Mouse (Mus musculus) adrenal gland, postnatal 10 days (tissue): Measurements from ENCODE around the gene Sass6. TPM values are rescaled to one million over a fixed set of nuclear protein-coding genes. Genes with fewer than 3 reads are reported as not detected.

Experiments used
- DNase-seq: peaks from one replicate; pipeline ENCODE4 v3.0.0; 2021; ENCODE audit warnings: mixed read lengths
- long read RNA-seq, 2 experiments: library from polyadenylated mRNA; stranded (forward); transcript quantifications; one replicate each; pipeline ENCODE4 v2.0.0; 2021
- total RNA-seq, 2 experiments: library from RNA; stranded (reverse); gene quantifications; 2 replicates each; pipeline ENCODE4 v1.2.3; 2021

Sass6 gene
- total RNA-seq: 1 to 10 TPM; 4.5 to 6.6 TPM
- long read RNA-seq, experiment 1, partial matches to known transcripts: 0 of 3 reads
- long read RNA-seq, experiment 1, other reads (novel, unspliced or antisense): 0 of 3 reads
- long read RNA-seq, experiment 2: 0 reads

DNA sequence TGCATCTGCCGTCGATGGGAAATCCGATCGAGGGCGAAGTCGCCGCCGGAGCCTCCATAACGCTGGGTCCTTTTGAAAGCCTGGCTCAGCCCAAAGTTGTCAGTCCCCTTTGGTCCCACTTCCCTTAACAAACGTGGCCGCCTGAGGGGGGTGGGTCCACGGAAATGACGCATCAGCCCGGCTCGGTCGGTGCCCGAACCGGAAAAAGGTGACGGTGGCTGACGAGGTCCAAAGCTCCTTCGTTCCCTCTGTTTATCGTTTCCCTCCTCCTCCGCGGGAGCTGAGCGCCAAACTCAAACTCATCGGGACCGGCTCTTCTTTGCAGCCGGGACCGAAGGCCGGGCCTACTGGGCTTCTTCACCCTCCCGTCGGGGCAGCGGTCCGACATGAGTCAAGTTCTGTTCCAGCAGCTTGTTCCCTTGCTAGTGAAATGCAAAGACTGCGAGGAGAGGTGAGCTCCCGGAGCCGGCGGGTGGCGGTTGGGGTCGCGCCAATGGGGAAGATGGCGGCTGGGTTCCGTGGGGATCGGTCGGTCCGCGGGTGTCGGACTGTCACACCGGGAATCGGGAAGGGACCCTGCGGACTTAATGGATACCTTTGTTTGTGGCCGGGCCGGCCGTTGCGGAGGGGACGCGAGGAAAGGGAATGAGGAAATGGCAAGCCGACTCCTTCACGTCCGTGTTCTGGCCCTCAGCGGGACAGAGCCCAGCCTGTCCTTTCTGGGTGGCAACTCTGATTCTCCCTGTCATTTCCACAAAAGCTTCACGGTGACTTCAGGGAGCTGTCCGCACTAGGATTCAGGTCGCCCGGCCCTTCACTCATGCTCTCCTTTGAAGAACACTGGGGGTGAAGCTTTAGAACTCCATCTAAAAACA lies at the start of gene Sass6:
TSS of gene Sass6 (plus strand) at position 255 of the 875 bp plus-strand sequence.
- DNase-seq: peak; percentile 99

DNA sequence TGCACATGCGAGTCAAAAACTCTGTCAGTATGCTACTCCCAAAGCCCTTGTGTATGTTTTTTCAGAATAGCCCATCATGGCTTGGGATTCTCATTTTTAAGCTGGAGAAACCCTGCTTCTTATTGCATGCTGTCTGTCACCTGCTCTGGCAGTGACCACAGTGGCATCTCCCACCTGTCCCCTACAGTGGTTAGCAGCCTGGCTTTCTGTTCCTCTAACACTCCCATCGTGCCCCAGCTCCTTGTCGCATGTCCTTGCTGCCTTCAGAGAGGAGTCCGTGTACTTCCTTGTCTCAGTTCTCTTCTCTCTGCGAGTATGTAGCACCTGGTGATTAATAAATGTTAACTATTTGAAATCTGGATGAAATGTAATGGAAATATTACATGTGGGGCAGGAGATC lies 47.4 kb upstream of the Sass6 start:
- no peak for DNase-seq

DNA sequence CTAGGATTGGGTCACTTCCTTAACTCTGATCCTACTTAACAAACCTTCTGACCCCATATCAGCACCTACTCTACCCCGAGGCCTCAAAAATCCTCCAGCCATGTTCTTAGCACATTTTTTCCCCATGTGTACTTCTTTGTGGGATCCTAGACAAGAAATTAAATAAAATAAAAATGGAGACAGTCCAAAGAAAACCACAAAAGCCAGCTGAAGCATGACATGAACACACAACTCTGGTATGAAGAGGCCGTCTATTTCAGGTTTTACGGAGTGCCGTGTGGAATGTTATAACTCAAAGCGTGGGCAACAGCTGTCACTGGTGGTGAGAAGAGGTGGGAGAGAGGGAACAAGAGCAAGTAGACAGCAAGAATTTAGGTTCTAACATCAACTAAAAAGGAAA lies 43.4 kb upstream of the Sass6 start:
- no peak for DNase-seq

DNA sequence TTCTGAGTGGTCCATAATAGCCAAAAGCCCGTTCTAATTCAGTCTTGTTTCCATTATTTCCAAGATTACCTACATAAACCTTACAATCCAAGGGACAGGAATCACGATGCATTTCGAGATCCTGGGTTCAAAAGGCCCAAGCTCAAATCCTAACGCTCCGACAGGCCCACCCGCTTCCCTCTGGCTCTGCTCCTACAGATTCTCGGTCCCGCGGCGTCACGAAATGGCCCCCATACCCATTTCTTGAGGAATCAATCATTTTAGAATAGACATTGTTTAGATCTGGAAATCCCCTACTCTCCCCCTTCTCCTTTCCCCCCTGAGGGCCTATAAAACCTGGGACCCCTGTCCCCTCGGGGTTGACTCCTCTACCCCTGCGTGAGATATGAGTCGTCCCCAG lies 33.5 kb upstream of the Sass6 start:
- peak; percentile 26 for DNase-seq

DNA sequence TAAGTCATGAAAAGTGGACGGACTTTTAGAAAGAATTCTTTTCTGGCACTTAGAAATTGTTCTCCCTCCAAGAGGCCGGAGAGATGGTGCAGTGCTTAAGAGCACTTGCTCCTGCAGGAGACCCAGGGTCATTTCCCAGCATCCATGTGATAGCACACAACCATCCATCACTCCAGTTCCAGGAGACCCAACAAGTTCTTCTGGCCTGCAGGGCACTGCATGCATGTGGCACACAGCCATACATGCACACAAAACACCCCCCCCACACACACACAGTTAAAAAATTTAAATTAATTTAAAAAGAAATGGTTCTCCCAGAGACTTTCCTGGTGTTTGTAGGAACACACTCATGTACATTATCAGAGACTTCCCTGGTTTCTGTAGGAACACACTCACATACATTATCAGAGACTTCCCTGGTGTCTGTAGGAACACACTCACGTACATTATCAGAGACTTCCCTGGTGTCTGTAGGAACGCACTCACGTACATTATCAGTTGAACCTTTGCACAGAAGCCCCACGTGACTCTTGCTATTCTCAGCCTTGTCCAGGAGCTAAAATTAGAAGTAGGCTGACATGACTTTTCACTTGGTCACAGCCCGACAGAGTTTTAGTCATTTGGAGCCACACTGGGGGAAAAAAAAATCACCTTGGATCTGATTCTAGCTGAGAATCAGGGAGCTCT lies 32.2 kb upstream of the Sass6 start, which contains the start of gene Lrrc39:
TSS of gene Lrrc39 (plus strand) at position 566 of the 687 bp plus-strand sequence.
- peak; percentile 42 for DNase-seq

DNA sequence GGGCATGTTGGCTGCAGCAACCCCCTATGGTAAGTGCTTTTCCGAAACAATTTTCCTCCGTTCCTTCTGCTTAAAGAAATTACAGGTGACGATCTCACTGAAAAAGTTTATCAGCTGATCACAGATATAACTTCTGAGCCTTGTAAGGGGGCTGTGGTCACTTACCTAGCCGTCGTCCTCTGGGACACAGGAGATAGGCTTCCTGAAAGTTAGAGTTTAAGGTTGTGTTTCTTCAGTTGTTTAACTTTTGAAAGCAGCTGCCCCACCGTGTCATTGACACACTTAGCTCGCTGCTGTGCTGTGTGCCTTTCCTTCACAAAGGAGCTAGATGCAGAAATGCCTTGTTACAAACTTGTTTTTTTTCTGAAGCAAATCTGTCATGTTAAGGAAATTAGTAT lies 31.7 kb upstream of the Sass6 start:
- no peak for DNase-seq

DNA sequence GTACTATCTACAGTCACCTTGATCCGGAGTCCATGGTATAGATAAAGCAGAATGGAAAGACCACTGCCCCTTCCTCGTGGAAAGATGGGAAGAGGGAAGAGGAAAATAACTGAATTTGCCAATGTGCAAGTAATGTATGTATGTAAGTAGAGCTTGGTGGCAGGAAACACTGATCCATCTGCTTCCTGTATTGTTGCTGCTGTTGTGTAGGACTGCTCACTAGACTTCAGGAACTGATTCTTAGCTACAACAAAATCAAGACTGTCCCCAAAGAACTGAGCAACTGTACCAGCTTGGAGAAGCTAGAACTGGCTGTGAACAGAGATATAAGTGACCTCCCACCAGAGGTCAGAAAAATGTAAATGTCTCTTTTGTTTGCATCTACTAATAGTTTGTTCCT lies 24.2 kb upstream of the Sass6 start:
- no peak for DNase-seq

DNA sequence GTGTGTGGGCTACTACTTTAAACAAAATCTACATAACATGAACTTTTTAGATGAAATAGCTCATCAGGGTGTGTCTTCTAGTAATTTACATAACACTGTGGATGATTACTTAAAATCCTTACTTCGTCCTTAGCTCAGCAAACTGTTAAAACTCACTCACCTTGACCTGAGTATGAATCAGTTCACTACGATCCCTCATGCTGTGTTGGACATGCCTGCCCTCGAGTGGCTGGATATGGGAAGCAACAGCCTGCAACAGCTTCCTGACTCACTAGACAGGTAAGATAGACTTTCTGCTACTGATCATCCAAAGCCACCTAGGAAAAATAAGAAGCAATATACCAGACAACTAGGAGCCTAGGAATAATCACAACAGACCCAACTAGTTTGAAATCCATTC lies 17.5 kb upstream of the Sass6 start:
- DNase-seq: peak; percentile 25

DNA sequence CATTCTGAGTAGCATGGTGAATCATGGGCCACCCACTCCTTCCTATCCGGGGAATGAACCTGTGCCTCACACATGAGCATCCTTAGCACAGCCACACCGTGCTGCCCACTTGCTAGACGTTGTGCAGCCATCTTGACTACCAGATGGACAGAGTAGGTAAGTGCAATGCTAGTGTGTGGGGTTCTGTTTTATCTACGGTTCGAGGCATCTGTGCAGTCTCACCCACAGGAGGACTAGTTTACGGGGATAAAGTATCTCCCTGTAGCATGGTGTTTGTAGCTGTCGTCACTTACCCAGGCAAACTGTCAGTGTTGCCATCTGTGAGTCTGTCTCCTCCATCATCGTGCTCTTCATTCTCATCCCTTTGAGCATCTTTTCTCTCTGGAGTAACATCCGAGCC lies 12.6 kb upstream of the Sass6 start:
- no peak for DNase-seq

DNA sequence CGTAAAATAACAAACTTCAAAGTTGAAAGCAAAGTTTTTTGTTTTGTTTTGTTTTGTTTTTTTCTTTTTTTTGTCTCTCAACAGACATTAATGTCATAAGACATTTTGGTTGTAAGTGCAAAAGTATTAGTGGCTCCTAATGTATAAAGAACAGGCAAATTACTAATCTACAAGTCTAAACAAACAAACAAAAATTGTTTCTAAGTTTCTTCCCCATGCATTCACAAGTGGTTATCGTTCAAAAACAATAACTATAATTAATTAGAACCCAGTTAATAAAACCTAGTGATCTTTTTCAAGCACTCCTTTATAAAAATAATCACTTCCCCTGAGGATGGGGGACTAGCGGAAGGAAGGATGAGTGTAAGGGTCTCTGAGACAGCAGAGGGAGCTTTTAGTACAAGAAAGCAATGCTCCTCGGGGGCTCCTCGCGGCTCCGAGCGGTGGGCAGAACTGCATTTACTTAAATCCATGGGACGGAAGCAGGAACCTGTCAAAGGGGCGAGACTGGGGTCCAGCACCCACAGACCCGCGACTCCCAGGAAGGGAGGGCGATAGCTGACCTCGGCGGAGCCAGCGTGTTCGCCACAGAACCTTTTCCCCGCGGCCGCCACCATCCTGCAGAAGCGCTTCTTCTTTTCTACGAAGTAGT lies 580 bp upstream of the Sass6 start:
- DNase-seq: no peak

DNA sequence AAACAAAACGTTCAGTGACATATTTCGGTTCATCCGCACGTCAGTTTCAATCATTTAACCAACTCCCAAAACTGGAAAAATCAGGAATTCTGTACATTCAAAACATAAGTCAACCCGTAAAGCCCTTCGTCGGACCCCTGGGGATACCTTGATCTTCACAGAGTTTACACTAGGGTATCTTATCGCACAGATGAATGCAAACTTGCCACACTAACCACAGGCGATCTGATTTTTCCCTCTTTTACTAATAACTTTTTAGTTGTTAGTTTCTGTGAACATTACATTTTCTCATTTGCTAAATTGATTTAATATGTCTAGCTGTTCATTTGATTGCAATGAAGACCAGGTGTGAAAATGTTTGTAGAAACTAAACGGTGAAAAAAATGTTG lies 815 bp downstream of the Sass6 start:
- no peak for DNase-seq

DNA sequence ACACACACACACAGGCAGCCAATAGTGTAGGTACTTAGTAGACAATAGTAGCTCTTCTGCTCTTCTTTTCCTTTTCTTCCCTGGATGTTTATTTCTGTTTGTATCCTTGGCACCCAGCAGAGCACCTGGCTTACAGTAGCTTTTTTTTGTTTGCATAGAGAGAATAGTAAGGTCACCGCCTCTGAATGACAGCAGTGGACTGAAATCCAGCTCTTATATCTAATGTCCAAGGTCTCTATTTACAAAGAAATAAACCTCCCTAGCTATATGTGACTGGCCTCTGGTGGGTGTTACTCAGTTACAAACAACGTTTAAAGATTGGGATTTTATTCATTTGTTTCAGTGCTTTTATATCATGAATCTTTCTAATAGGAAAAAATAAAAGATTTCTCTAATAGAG lies 4.9 kb downstream of the Sass6 start:
- no peak for DNase-seq

DNA sequence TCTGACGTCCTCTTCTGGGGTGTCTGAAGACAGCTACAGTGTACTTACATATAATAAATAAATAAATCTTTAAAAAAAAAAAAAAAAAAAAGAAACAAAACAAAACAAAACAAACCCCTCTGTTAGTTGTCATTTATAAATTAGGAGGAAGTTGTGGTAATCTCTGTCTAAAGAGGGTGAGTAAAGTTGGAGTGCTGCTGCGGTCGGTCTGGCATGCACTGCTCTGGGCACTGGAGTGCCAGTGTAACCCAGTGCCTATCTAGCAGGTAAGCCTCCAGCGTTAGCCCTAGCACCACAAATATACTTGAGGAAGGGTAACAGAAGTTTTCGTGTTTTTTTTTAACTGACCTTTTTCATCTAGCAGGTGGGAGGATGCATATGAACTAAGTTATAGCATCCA lies 6.2 kb downstream of the Sass6 start:
- no peak for DNase-seq

DNA sequence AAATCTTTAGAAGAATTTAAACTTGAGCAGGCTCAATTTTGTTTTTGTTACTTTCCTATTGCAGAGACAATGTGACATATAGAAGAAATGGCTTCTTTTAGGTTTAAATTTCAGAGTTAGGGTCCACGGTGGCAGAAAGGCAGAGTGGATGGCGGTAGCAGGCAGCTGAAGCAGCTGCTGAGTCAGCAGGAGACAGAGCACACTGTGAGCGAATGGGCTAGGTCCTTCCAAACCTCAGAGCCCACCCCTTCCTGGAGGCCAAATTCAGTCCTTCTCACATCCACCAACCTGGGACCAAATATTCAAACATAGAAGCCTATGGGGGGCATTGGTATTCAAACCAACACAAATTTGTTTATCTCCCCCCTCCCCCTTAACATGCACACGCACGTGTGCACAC lies 7.0 kb downstream of the Sass6 start:
- DNase-seq: no peak

DNA sequence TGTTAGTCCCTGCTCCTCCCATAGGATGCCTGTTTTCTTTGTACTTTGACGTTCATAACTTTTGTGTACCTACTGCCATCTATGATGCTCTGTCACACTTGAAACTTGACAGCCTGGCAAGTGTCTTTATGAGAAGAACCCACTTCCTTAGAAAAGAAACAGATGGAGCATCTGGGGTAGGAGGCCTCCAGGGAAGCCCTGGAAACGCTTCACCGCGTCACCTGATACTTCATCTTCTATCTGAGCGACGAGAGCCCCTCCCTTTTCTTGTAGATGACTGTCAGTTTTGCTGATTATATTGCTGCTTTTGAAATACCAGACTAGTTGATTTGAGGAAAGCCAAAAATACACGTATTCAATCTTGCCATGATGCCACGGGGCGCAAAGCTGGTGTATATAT lies 9.8 kb downstream of the Sass6 start:
- no peak for DNase-seq

DNA sequence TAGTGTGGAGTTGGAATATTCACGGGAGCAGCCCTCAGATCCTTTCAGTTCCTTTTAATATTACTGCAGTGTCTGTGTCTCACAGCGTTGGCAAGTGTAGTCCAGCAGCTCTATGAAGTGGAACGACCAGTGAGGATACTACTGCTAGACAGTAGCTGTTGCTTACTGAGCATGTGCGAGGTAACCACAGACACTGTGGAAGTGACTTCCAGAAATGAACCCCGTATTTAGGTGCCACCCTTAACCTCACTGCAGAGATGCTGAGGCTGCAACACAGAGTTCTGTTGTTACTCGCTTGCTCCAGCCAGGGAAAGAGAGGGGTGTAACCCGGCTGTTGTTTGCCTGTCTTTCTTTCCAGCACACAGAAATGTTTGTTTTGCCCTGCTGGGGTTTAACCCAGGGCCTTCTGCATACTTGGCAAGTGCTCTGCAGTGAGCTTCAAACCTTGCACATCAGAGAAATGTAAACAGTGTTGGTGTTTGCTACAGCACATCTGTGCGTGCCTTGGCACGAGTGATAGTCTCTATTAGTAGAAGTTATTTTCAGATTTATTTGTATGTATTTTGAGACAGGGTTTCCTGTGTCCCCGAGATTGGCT lies 19.6 kb downstream of the Sass6 start, which contains the start of gene Trmt13:
TSS of gene Trmt13 (minus strand) at position 293 of the 598 bp plus-strand sequence.
- no peak for DNase-seq

DNA sequence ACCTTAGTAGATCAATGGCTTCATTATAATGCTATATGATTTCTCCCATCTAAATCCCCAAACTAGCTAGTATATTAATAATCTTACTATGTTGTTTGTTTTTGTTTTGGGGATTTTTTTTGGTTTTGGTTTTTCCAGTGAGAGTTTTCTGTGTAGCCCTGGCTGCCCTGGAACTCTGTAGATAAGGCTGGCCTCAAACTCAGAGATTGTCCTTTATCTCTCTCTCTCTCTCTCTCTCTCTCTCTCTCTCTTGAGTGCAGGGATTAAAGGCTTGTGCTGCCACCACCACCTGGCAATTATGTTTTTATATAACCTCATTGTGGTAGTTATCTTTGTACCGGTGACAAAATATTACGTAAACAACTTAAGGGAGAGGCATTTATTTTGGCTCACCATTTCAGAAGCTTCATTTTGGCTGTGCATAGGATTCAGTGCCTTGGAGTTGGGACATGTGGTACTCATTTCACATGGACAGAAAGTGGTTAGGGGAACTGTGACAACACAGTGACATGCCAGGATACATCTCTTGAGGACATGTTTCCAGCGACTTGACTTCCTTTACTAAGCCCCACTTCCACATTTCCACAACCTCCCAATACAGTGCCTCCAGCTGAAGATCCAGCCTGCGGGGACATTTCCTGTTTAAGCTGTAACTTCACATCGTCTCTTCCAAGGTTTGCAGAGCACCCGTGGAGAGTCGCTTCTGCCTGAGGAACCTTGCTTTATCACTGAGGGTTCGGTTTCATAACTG lies 20.7 kb downstream of the Sass6 start:
- no peak for DNase-seq

DNA sequence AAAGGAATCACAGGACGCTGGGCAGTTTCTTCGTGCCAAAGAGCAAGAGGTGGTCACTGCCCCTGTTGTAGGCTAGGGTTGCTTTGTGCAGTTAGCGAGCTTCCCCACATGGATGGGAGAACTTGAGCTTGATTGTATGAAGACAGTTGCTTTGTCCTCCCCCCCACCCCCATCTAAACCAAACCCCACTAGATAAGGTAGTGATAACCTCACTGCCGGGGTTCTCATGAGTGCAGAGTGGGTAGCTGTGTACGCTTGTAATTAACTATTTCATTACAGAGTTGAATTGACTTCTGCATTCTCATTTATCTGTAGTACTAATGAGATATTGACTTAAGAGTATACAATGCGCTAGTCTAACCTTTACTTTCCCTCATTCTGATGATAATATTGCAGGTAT lies 24.1 kb downstream of the Sass6 start:
- no peak for DNase-seq

DNA sequence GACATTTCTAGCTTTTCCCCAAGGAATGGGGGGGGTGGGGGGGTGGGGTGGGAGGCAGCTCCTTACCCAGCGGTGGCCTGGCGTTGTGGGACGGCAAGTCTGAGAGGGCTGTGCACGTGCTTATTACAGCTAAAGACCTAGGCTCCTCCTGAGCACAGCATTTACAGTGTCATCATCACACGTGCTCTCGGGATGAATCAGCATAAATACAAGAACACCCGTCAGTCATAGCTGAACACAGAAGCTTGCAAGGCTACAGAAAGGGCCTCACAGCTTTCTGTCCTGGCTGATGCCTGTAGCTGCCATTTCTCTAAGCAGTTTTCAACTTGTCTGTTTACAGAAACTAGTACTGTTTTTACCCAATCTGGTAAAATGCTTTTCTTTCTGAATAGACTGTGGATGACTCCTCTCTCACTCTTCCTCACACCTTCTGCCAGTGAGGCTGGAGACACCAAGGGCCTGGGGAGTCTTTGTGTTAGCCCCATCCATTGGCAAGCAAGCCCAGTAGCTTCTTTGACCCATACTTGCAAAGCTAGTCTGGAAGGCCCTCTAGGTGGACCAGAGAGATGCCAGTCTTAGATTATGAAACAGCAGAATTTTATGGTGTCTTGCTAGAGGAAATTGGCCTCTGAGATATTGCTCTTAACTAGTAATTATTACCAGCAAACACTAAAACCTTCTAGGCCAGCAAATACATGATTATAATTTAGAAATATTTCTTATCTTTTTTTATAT lies 26.0 kb downstream of the Sass6 start:
- no peak for DNase-seq

DNA sequence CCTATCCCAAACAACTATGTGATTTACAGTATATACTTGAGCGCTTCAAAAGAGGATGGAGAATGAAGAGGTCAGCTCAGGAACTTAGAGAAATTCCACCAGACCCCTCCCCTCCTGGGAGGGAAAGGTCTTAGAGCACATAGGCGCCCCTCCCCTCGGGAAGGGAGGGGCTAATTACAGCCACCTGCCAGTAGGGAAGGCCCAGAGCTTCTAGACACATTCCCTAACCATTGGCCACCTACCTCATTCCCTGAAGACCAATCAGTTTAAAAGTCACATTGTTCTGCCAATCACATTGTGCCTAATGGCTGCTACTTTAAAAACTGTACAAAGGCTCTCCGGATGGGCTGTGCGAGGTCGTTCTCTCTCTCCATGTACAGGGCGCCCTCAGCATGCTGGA lies 27.9 kb downstream of the Sass6 start:
- no peak for DNase-seq

DNA sequence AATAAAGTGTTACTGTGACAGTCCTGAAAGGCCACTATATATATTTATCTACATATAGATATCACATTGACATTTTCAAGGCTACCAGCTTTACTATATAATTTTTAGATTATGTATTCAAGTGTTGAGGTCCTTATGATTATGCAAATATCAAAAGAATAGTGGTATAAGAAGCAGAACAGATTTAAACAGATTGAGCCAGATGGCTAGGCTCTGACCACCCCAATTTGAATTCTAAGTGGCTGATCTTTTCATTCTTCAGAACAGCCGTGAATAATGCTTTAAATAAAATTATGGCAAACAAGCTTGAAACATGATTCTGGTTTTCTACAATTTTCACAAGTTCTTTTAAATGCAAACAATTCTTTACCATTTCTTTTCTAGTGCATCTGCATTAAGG lies 36.7 kb downstream of the Sass6 start:
- DNase-seq: no peak
